Mouse (Mus musculus) forebrain, embryonic 14.5 days (tissue): ENCODE results near the gene Aif1l. TPM values are rescaled to one million over a fixed set of nuclear protein-coding genes. Genes with fewer than 3 reads are reported as not detected.

Source experiments
- ATAC-seq: fragments of 200-750 bp; cut with Nextera tagmentation; 2 replicates; pipeline ENCODE4 v1.8.0; 2017; ENCODE audit warnings: mild to moderate bottlenecking, moderate library complexity
- DNase-seq: peaks from one replicate; pipeline ENCODE4 v3.0.0-alpha.2; 2015; ENCODE audit warnings: low spot score
- H3K27ac ChIP-seq: fragments of 300-500 bp; sonication (generic); 2 replicates; pipeline ENCODE4 v1.5.1; 2014; ENCODE audit warnings: low read depth, mild to moderate bottlenecking, control low read depth, low read length, moderate library complexity
- H3K27me3 ChIP-seq: fragments of 300-500 bp; sonication (generic); replicated peaks from 2 replicates; pipeline ENCODE4 v1.6.1; 2014; ENCODE audit warnings: low read length, control low read depth, mixed read lengths; ENCODE audit not compliant: control insufficient read depth, insufficient read depth
- H3K36me3 ChIP-seq: fragments of 300-500 bp; sonication (generic); 2 replicates; pipeline ENCODE4 v1.6.1; 2014; ENCODE audit warnings: low read length, control low read depth; ENCODE audit not compliant: control insufficient read depth, insufficient read depth
- H3K4me1 ChIP-seq: fragments of 300-500 bp; sonication (generic); 2 replicates; pipeline ENCODE4 v1.6.1; 2014; ENCODE audit warnings: antibody characterized with exemption, low read length, control low read depth; ENCODE audit not compliant: control insufficient read depth, insufficient read depth
- H3K4me2 ChIP-seq: fragments of 300-500 bp; sonication (generic); 2 replicates; pipeline ENCODE4 v1.6.1; 2014; ENCODE audit warnings: mild to moderate bottlenecking, control low read depth, low read length
- H3K4me3 ChIP-seq: fragments of 300-500 bp; sonication (generic); 2 replicates; pipeline ENCODE4 v1.5.1; 2014; ENCODE audit warnings: low read depth, low read length, control low read depth
- H3K9ac ChIP-seq: fragments of 300-500 bp; sonication (generic); 2 replicates; pipeline ENCODE4 v1.6.1; 2014; ENCODE audit warnings: mild to moderate bottlenecking, low read length, control low read depth, moderate library complexity
- H3K9me3 ChIP-seq: fragments of 300-500 bp; sonication (generic); replicated peaks from 2 replicates; pipeline ENCODE4 v1.6.1; 2016; ENCODE audit warnings: low read length, control low read depth, mixed read lengths; ENCODE audit not compliant: control insufficient read depth
- WGBS: fragments of 180-500 bp; shearing (Covaris S2); extraction: QIAGEN DNeasy Blood & Tissue Kit; methylation state at CpG from one replicate; pipeline ENCODE4 v1.1.7; 2014; 5-methylcytosine and 5-hydroxymethylcytosine counted together
- polyA plus RNA-seq: library from polyadenylated mRNA; unstranded; fragments of >200 nt; fragmentation: Nextera tagmentation; extraction: Ambion mirVana; gene quantifications from 2 replicates; pipeline ENCODE4 v1.2.1, GENCODE M21; 2014

Gene Aif1l
- polyA plus RNA-seq, 1 experiment from 2014 or later, result 66.3 TPM

DNA sequence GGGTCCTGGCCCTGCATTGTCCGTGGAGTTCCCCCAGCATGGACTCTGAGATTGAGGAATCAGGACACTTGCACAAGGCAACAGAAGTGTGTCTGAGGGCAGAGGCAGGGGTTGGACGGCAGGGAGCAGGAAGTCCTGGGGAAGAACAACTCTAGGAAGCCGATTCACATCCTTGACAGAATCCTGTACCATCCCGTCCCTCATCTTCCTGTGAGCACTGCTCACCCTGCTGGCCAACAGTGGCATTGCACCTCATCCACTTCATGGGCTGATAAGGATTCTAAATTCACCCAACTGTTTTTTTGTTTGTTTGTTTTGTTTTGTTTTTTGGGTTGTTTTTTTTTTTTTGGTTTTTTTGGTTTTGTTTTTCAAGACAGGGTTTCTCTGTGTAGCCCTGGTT lies 34.8 kb upstream of the Aif1l start:
- WGBS, result 24% methylated on average over 4 of the region's 4 CpGs
- Histone ChIP-seq H3K4me3 (no peak overlapping the region), H3K27me3 (no peaks in the 10 kb centered on the region), H3K4me2 (no peak overlapping the region), H3K36me3 (no peaks in the 10 kb centered on the region), H3K9me3 (no peaks in the 10 kb centered on the region), H3K4me1 (no peaks in the 10 kb centered on the region), H3K27ac (no peak overlapping the region), H3K9ac (no peak overlapping the region)
- DNase-seq, result peak; percentile 89
- no peak for ATAC-seq

DNA sequence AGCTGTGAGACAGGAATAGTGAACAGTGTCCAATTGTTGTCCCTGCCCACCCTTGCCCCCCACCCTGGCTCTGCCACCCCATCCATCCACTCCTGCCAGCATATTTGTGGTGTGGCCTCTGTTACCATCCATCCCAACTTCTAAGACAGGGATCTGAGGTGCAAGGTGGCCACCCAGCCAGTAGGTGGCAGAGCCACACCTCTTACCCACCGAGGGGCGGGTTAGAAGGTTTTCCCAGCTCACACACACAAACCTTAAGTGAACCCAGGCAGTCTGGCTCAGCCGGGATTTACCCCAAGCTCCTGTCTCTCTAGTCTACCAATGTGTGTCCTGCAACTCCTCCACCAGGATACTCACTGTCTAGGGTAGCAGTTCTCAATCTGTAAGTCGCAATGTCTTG lies 32.3 kb upstream of the Aif1l start:
- H3K9me3 ChIP-seq, result no peaks in the 10 kb centered on the region
- H3K9ac ChIP-seq, result no peak overlapping the region
- no peaks in the 10 kb centered on the region for H3K36me3 ChIP-seq
- no peaks in the 10 kb centered on the region for H3K27me3 ChIP-seq
- H3K27ac ChIP-seq, result no peak overlapping the region
- 29% methylated on average over 4 of the region's 4 CpGs for WGBS
- no peak overlapping the region for H3K4me3 ChIP-seq
- DNase-seq (peak; percentile 37), ATAC-seq (no peak)
- H3K4me2 ChIP-seq, result no peak overlapping the region
- no peaks in the 10 kb centered on the region for H3K4me1 ChIP-seq

DNA sequence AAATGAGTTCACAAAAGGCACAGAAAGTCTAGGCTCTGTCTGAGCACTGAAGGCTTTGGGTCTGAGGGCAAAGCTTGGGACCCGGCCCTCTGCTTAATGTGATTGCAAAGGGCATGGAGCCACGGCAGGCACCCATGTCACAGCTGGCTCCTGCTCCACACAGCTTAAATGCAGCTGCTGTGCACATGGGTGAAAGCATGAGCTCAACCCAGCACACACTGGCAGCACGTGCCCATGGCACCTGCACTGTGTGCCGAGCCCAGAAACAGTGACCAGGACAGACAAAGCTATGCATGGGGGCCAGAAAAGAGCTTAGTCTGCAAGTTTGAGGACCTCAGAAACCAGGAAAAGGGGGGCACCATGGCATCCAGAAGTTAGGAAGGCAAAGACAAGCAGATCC lies 26.3 kb upstream of the Aif1l start:
- no peak overlapping the region for H3K4me2 ChIP-seq
- DNase-seq (no peak), ATAC-seq (no peak)
- H3K4me1 ChIP-seq, result peaks cover 2% of the 10 kb centered on the region; the same call in 1 of the 2 replicates
- no peaks in the 10 kb centered on the region for H3K9me3 ChIP-seq
- 84% methylated on average over 4 of the region's 4 CpGs for WGBS
- no peaks in the 10 kb centered on the region for H3K36me3 ChIP-seq
- no peaks in the 10 kb centered on the region for H3K27me3 ChIP-seq
- no peak overlapping the region for H3K27ac ChIP-seq
- no peak overlapping the region for H3K4me3 ChIP-seq
- no peak overlapping the region for H3K9ac ChIP-seq

DNA sequence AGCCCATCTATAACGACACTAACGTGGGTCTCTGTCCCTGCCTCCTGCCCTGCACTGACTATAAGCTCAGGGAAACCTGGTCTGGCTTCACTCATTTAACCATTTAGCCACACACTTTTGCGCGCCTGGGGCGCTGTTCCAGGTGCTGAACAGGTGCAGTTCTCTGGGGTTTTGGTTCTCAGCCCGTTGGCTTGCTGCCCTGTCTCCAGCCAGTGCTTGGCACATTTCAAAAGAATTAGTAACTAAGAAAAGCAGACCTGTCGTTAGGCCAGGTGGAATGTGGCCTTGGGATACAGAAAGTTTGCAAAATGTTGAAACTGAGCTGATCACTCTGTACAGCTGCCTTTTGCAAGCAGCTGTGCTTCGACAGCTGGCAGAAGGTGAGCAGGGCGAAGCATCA lies 25.1 kb upstream of the Aif1l start:
- Histone ChIP-seq H3K4me1 (peaks cover 2% of the 10 kb centered on the region; the same call in 1 of the 2 replicates), H3K4me3 (no peak overlapping the region), H3K9me3 (no peaks in the 10 kb centered on the region), H3K27me3 (no peaks in the 10 kb centered on the region), H3K4me2 (no peak overlapping the region), H3K36me3 (no peaks in the 10 kb centered on the region), H3K27ac (no peak overlapping the region), H3K9ac (no peak overlapping the region)
- DNase-seq, result no peak
- ATAC-seq, result no peak
- WGBS, result 26% methylated on average over 9 of the region's 9 CpGs

DNA sequence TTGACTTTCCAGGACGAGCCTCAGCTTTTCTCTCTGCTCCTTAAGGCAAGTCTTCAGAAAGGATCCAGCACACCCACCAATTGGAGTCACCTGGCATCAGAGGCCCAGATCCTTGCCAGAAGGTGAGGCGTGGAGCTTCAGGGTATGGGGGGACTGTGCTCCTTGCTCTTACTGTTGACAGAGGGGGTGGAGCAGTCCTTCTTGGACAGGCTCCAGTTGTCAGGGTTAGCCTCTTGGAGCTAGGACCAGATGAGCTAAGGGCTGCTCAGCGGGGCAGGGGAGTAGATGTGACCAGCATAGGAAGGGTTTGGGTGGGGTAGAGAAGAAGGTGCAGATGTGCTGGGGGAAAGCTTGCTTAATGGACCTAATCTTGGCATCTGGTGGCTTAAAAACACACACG lies 24.0 kb upstream of the Aif1l start:
- Histone ChIP-seq H3K27me3 (no peaks in the 10 kb centered on the region), H3K9me3 (no peaks in the 10 kb centered on the region), H3K9ac (no peak overlapping the region), H3K4me3 (no peak overlapping the region), H3K4me2 (no peak overlapping the region), H3K27ac (no peak overlapping the region), H3K4me1 (peaks cover 2% of the 10 kb centered on the region; the same call in 1 of the 2 replicates), H3K36me3 (no peaks in the 10 kb centered on the region)
- ATAC-seq, result no peak
- no peak for DNase-seq
- 60% methylated on average over 4 of the region's 4 CpGs for WGBS

DNA sequence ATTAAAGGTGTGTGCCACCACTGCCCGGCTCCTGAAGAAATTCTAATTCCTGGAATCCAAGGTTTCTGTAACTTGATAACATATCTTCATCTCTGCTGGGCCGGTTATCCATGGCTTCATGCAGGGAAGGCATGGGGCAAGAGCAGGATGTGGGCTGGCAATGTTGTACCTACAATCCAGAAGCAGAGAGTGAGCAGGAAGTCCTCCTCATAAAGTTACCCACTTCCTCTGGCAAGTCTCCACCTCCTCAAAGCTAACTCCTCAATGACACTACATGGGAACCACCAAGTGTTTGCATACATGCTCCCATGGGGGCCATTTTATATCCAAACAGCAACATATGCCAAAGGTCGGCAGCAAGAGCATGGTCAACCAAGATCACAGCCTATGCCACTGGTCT lies 20.3 kb upstream of the Aif1l start:
- ATAC-seq (no peak), DNase-seq (no peak)
- 86% methylated on average over 3 of the region's 3 CpGs for WGBS
- H3K9me3 ChIP-seq, result no peaks in the 10 kb centered on the region
- H3K36me3 ChIP-seq, result no peaks in the 10 kb centered on the region
- H3K9ac ChIP-seq, result no peak overlapping the region
- H3K27ac ChIP-seq, result no peak overlapping the region
- no peak overlapping the region for H3K4me3 ChIP-seq
- H3K27me3 ChIP-seq, result no peaks in the 10 kb centered on the region
- peaks cover 2% of the 10 kb centered on the region for H3K4me1 ChIP-seq
- no peak overlapping the region for H3K4me2 ChIP-seq

DNA sequence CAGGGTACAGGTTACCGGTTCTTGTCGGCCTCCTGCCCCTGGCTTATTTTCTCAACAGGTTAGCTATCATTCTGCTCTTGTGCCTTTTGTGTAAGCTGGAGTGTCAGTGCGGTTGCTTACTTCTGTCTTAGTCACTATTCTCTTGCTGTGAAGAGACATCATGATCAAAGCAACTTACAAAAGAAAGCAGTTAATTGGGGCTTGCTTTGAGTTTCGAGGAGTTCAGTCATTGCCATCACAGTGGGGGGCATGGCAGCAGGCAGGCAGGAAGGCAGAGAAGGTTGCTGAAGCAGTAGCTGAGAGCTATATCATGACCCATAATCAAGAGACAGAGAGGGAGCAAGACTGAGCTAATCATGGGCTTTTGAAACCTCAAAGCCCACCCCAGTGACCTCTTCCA lies 15.4 kb upstream of the Aif1l start:
- Histone ChIP-seq H3K4me2 (no peak overlapping the region), H3K9ac (no peak overlapping the region), H3K36me3 (no peaks in the 10 kb centered on the region), H3K4me1 (no peaks in the 10 kb centered on the region; the same call in 1 of the 2 replicates), H3K27me3 (no peaks in the 10 kb centered on the region), H3K9me3 (no peaks in the 10 kb centered on the region), H3K27ac (no peak overlapping the region), H3K4me3 (no peak overlapping the region)
- DNase-seq, result no peak
- WGBS, result 6% methylated on average over 4 of the region's 4 CpGs
- no peak for ATAC-seq

DNA sequence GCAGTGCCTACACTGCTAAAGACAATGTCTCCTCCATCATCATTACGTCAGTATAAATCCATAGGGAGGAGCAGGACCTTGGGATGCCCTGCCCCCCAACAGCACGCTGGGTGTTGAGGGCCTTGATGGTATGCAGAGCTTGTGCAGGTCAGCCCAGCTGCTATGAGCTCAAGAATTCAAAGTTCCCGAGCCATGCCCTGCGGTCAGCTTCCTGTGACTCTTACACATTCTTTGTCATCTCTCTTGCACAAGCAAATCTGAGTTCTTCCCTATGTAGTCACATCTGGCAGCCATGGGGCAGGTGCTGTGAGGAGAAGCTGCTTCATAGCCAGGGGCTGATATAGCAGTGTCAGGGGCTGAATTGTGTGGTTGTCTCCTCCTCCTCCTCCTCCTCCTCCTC lies 14.9 kb upstream of the Aif1l start:
- Histone ChIP-seq H3K27me3 (no peaks in the 10 kb centered on the region), H3K4me1 (no peaks in the 10 kb centered on the region; the same call in 1 of the 2 replicates), H3K9me3 (no peaks in the 10 kb centered on the region), H3K4me3 (no peak overlapping the region), H3K36me3 (no peaks in the 10 kb centered on the region), H3K27ac (no peak overlapping the region), H3K4me2 (no peak overlapping the region), H3K9ac (no peak overlapping the region)
- DNase-seq (no peak), ATAC-seq (no peak)
- WGBS, result 49% methylated on average over 4 of the region's 4 CpGs

DNA sequence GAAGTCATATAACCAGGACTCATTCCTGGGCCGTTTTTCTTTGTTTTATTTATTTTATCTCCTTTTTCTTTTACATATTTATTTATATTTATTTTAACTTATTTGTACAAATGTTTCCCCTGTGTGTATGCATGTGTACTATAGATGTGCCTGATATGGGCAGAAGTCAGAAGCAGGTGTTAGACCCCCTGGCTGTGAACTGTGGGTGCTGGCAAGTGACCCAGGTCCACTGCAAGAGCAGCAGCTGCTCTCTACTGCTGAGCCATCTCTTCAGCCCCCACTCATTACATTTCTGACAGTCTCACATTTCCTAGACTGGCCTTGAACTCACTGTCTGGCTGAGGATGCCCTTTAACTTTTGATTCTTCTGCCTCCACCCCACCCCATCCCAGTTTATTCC lies 11.6 kb upstream of the Aif1l start:
- no peak overlapping the region for H3K27ac ChIP-seq
- no peaks in the 10 kb centered on the region; the same call in 1 of the 2 replicates for H3K4me1 ChIP-seq
- no peak for DNase-seq
- no peak overlapping the region for H3K4me2 ChIP-seq
- H3K9me3 ChIP-seq, result no peaks in the 10 kb centered on the region
- ATAC-seq, result no peak
- H3K9ac ChIP-seq, result no peak overlapping the region
- H3K36me3 ChIP-seq, result no peaks in the 10 kb centered on the region
- 86% methylated on average over 1 of the region's 1 CpGs for WGBS
- no peak overlapping the region for H3K4me3 ChIP-seq
- H3K27me3 ChIP-seq, result no peaks in the 10 kb centered on the region
